ENCODE assay signal across 8 mouse cellular contexts in genomic region chr9:42263709-42264111, GRCm38 (mm10). TPM values are rescaled to one million over a fixed set of nuclear protein-coding genes. Genes with fewer than 3 reads are reported as not detected.
DNase-seq lines count a peak whose midpoint lies in the region; ATAC-seq and TF ChIP-seq lines count a peak whose summit lies in the region.

No protein-coding gene starts in this region.

- peak overlapping the region; percentile 75 for H3K4me3 ChIP-seq in heart, adult 2 months
- H3K4me3 ChIP-seq in limb, embryonic 13.5 days = peak overlapping the region; percentile 68
- peak overlapping the region; percentile 61 for H3K4me3 ChIP-seq in myocyte

- peak overlapping the region; percentile 41 for H3ac ChIP-seq in myocyte (ENCODE audit: control insufficient read depth, insufficient read length)

- DNase-seq in heart, adult 2 months = no peak
- no peak for DNase-seq in heart, adult 18-20 months
- DNase-seq in 416B (ENCODE audit: low read depth) = peak; percentile 37
- peak; percentile 38 for DNase-seq in R1 (ENCODE audit: low read depth, low spot score)
- DNase-seq in frontal cortex, postnatal 36 days (ENCODE audit: low spot score in 2 of 2) = peak; percentile 16 to 20
- DNase-seq in urinary bladder, postnatal 4 days (ENCODE audit: low spot score in 2 of 2) = no peak

- no peaks in the 10 kb centered on the region for H3K79me2 ChIP-seq in heart, adult 2 months (replicated peaks; ENCODE audit: control insufficient read depth, insufficient read depth, low read length)
- H3K79me2 ChIP-seq in myocyte (ENCODE audit: control insufficient read depth, insufficient read depth) = peaks cover 37% of the 10 kb centered on the region

- WGBS in heart, adult 2 months = under 1% methylated on average over 18 of the region's 18 CpGs
- under 1% methylated on average over 15 of the region's 18 CpGs for WGBS in limb, embryonic 13.5 days

- peak; percentile 62 for ATAC-seq in limb, embryonic 13.5 days (ENCODE audit: low FRiP score, low read depth)

- intact Hi-C loops in heart, adult 2 months (cut with DNase I) = loop anchor here (10.0 kb wide), 1 partner anchor 1039 kb away; no protein-coding TSS in a partner anchor

- no peaks in the 10 kb centered on the region for H3K36me3 ChIP-seq in heart, adult 2 months (ENCODE audit: control insufficient read depth, insufficient read depth, low read length)
- H3K36me3 ChIP-seq in limb, embryonic 13.5 days = peaks cover 20% of the 10 kb centered on the region
- H3K36me3 ChIP-seq in myocyte (ENCODE audit: control insufficient read depth, insufficient read depth) = peaks cover 10% of the 10 kb centered on the region

- H3K27ac ChIP-seq in heart, adult 2 months = peak overlapping the region; percentile 67
- H3K27ac ChIP-seq in limb, embryonic 13.5 days = peak overlapping the region; percentile 33; the same call in 1 of the 2 replicates

- no peak for TF ChIP-seq POLR2A in heart, adult 2 months (IDR thresholded peaks at IDR 0.05; ENCODE audit: insufficient read depth, low read depth, low read length)
- no peak for TF ChIP-seq POLR2A in myocyte (IDR thresholded peaks at IDR 0.05; ENCODE audit: insufficient read length, low read depth)

- no peak for TF ChIP-seq EP300 in heart, adult 2 months (IDR thresholded peaks at IDR 0.05; ENCODE audit: insufficient read depth, low read depth, low read length)

- H3K9me3 ChIP-seq in limb, embryonic 13.5 days = no peaks in the 10 kb centered on the region

- peak overlapping the region; percentile 76 for H3K4me2 ChIP-seq in limb, embryonic 13.5 days (replicated peaks)
- H3K4me2 ChIP-seq in myocyte (ENCODE audit: low read depth) = peak overlapping the region; percentile 78

- H3K4me1 ChIP-seq in heart, adult 2 months (ENCODE audit: control insufficient read depth, insufficient read depth, low read length) = 0 out of 2 replicates have a peak, but pooled peaks cover 1% of the 10 kb centered on the region
- H3K4me1 ChIP-seq in limb, embryonic 13.5 days = peaks cover 19% of the 10 kb centered on the region

- no peaks in the 10 kb centered on the region for H3K27me3 ChIP-seq in heart, adult 2 months (ENCODE audit: control insufficient read depth, insufficient read depth, low read length)
- no peaks in the 10 kb centered on the region for H3K27me3 ChIP-seq in limb, embryonic 13.5 days
- H3K27me3 ChIP-seq in myocyte (ENCODE audit: control insufficient read depth, insufficient read depth, insufficient read length) = no peaks in the 10 kb centered on the region

- no peak for TF ChIP-seq CTCF in heart, adult 2 months (IDR thresholded peaks at IDR 0.05)

- H3K9ac ChIP-seq in heart, adult 2 months (ENCODE audit: low read depth, low read length) = peak overlapping the region; percentile 80
- peak overlapping the region; percentile 75 for H3K9ac ChIP-seq in limb, embryonic 13.5 days

TF ChIP-seq in myocyte, 11 proteins besides CTCF, POLR2A, EP300 and RAD21:
- no peak for TF ChIP-seq TCF12 (IDR thresholded peaks at IDR 0.05; ENCODE audit: insufficient read depth, poor library complexity, severe bottlenecking)
- TF ChIP-seq E2F4 (IDR thresholded peaks at IDR 0.05; ENCODE audit: insufficient read depth) = no peak
- TF ChIP-seq MAX (IDR thresholded peaks at IDR 0.05; ENCODE audit: low read depth) = no peak

RNA-seq across cellular contexts. Expression of gene Sc5d, which starts 0.3 kb away (rescaled TPM):
- total RNA-seq in heart, adult 2 months (2021) = 10 to 100 TPM; 15.8 to 19.1 TPM
- polyA plus RNA-seq in heart, adult 2 months (2012; rRNA removed) = 24.3 and 59.2 TPM in 2 replicates
- total RNA-seq in heart, adult 18-20 months (2021) = 10 to 100 TPM; 14.8 to 19.5 TPM
- 43.9 and 46.4 TPM in 2 replicates for polyA plus RNA-seq in limb, embryonic 13.5 days (2015; fragmentation: Nextera tagmentation; extraction: Ambion mirVana)
- polyA plus RNA-seq in myocyte (2012; fragmentation: generic; extraction: Trizol) = 18.6 TPM

Comparison
In these comparisons a context has a peak if more than half of its experiments do, and no peak if none do; other contexts are left out.
1. DNase-seq: peak in 416B (single experiment), R1 (single experiment) and frontal cortex, postnatal 36 days (2 of 2); none in heart, adult 2 months (0 of 2), heart, adult 18-20 months (0 of 2) and urinary bladder, postnatal 4 days (0 of 2).
2. Peak in every context shown above with its lines, with median percentiles within 50 percentile points of each other: H3K4me3 ChIP-seq.